Mouse (Mus musculus) midbrain, embryonic 14.5 days (tissue): Measurements from ENCODE around the gene Gpr157. TPM values are rescaled to one million over a fixed set of nuclear protein-coding genes. Genes with fewer than 3 reads are reported as not detected.
A peak's percentile ranks its signal among the peaks of the same experiment; 100 is the strongest.
"Not testable (repeated sequence)": the region's sequence is repeated elsewhere in the genome, so short reads cannot be mapped to it uniquely, and the experiment has no call there.

Experiments
- ATAC-seq: fragments of 200-750 bp; cut with Nextera tagmentation; 2 replicates; pipeline ENCODE4 v1.8.0; 2017; ENCODE audit warnings: moderate number of reproducible peaks, moderate library complexity; ENCODE audit not compliant: low FRiP score, low TSS enrichment
- DNase-seq: peaks from one replicate; pipeline ENCODE4 v3.0.0-alpha.2; 2015
- H3K27ac ChIP-seq: fragments of 300-500 bp; sonication (generic); replicated peaks from 2 replicates; pipeline ENCODE4 v1.5.1; 2014; ENCODE audit warnings: mild to moderate bottlenecking, low read depth, low read length, moderate library complexity
- H3K27me3 ChIP-seq: fragments of 300-500 bp; sonication (generic); 2 replicates; pipeline ENCODE4 v1.6.1; 2014; ENCODE audit warnings: low read length, control low read depth, mixed read lengths; ENCODE audit not compliant: control insufficient read depth, insufficient read depth
- H3K36me3 ChIP-seq: fragments of 300-500 bp; sonication (generic); 2 replicates; pipeline ENCODE4 v1.6.1; 2014; ENCODE audit warnings: low read length, control low read depth; ENCODE audit not compliant: control insufficient read depth, insufficient read depth
- H3K4me1 ChIP-seq: fragments of 300-500 bp; sonication (generic); 2 replicates; pipeline ENCODE4 v1.6.1; 2014; ENCODE audit warnings: mild to moderate bottlenecking, antibody characterized with exemption, low read length, control low read depth; ENCODE audit not compliant: control insufficient read depth, insufficient read depth
- H3K4me2 ChIP-seq: fragments of 300-500 bp; sonication (generic); 2 replicates; pipeline ENCODE4 v1.6.1; 2014; ENCODE audit warnings: mild to moderate bottlenecking, low read length, moderate library complexity
- H3K4me3 ChIP-seq: fragments of 300-500 bp; sonication (generic); replicated peaks from 2 replicates; pipeline ENCODE4 v1.5.1; 2014; ENCODE audit warnings: low read depth, low read length
- H3K9ac ChIP-seq: fragments of 300-500 bp; sonication (generic); replicated peaks from 2 replicates; pipeline ENCODE4 v1.6.1; 2014; ENCODE audit warnings: mild to moderate bottlenecking, low read length, moderate library complexity
- H3K9me3 ChIP-seq: fragments of 300-500 bp; sonication (generic); 2 replicates; pipeline ENCODE4 v1.6.1; 2016; ENCODE audit warnings: low read length, control low read depth, mixed read lengths; ENCODE audit not compliant: control insufficient read depth
- WGBS: fragments of 180-500 bp; shearing (Covaris S2); extraction: QIAGEN DNeasy Blood & Tissue Kit; methylation state at CpG from one replicate; pipeline ENCODE4 v1.1.7; 2014; 5-methylcytosine and 5-hydroxymethylcytosine counted together
- polyA plus RNA-seq: library from polyadenylated mRNA; unstranded; fragments of >200 nt; fragmentation: Nextera tagmentation; extraction: Ambion mirVana; gene quantifications from 2 replicates; pipeline ENCODE4 v1.2.1, GENCODE M21; 2014

Gene Gpr157
- polyA plus RNA-seq, result 0.11 and 0.25 TPM in 2 replicates

- under 1% methylated on average over 56 of the region's 56 CpGs for WGBS
- DNase-seq (peak; percentile 90), ATAC-seq (peak; percentile 84)
- Histone ChIP-seq H3K4me2 (peak within 1 kb of the TSS; percentile 99), H3K27ac (no peak within 1 kb of the TSS; the same call in 1 of the 2 replicates), H3K27me3 (peaks cover 21% of the 10 kb centered on the region; the same call in 1 of the 2 replicates), H3K9me3 (no peaks in the 10 kb centered on the region), H3K9ac (peak within 1 kb of the TSS; percentile 45), H3K36me3 (no peaks in the 10 kb centered on the region), H3K4me3 (peak within 1 kb of the TSS; percentile 50), H3K4me1 (peaks cover 8% of the 10 kb centered on the region; the same call in 1 of the 2 replicates)
These were observed at the start of gene Gpr157 for GRCm38 (mm10) chr4:150087161-150087889. Gpr157 (plus strand) TSS chr4:150087365.

DNA sequence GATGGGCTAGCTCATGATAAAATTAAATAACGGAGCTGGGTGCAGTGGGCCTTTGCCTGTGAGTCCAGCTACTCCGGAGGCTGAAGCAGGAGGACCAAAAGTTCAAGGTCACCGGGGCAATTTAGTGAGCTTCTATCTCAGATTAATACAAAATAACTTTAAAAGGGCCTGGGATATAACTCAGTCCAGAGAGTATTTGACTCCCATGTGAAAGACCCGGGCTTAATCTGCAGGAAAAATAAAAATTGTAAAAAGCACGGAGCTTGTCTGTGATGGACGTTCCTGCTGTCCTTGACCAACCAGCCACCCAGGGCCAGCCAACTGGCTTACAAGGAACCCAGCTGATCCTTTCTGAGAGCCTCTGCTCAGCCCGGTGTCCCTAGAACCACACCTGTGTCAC is 48.6 kb upstream of the Gpr157 start:
- Histone ChIP-seq H3K4me3 (no peak overlapping the region), H3K4me2 (no peak overlapping the region), H3K27me3 (peaks cover 18% of the 10 kb centered on the region), H3K9me3 (no peaks in the 10 kb centered on the region), H3K4me1 (0 out of 2 replicates have a peak, but pooled peaks cover 3% of the 10 kb centered on the region), H3K27ac (no peak overlapping the region), H3K9ac (no peak overlapping the region), H3K36me3 (no peaks in the 10 kb centered on the region)
- no peak for DNase-seq
- no peak for ATAC-seq
- WGBS, result 88% methylated on average over 7 of the region's 7 CpGs

- ATAC-seq, result no peak
- no peak overlapping the region for H3K9ac ChIP-seq
- H3K27ac ChIP-seq, result no peak overlapping the region
- no peak for DNase-seq
- no peaks in the 10 kb centered on the region for H3K9me3 ChIP-seq
- no peaks in the 10 kb centered on the region for H3K4me1 ChIP-seq
- WGBS, result 84% methylated on average over 9 of the region's 9 CpGs
- no peaks in the 10 kb centered on the region for H3K36me3 ChIP-seq
- peaks cover 2% of the 10 kb centered on the region for H3K27me3 ChIP-seq
- no peak overlapping the region for H3K4me3 ChIP-seq
- no peak overlapping the region for H3K4me2 ChIP-seq
These were observed 47.1 kb upstream of the Gpr157 start for GRCm38 (mm10) chr4:150040003-150040581.

DNA sequence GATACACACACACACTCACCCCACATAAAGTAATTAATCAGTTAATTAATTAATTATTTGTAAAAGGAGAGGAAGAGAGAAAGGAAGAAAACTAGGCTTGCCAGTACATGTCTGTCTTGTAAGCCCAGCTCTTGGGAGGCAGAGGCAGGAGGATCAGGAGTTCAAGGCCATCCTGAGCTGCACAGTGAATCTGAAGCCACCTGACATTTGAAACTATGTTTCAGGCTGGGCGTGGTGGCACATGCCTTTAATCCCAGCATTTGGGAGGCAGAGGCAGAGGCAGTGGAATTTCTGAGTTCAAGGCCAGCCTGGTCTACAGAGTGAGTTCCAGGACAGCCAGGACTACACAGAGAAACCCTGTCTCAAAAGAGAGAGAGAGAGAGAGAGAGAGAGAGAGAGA is 46.3 kb upstream of the Gpr157 start:
- H3K27ac ChIP-seq, H3K36me3 ChIP-seq, DNase-seq, H3K9ac ChIP-seq, H3K9me3 ChIP-seq, H3K27me3 ChIP-seq, ATAC-seq, H3K4me2 ChIP-seq, H3K4me1 ChIP-seq, H3K4me3 ChIP-seq: not testable (repeated sequence)
- WGBS, result 61% methylated on average over 1 of the region's 1 CpGs

DNA sequence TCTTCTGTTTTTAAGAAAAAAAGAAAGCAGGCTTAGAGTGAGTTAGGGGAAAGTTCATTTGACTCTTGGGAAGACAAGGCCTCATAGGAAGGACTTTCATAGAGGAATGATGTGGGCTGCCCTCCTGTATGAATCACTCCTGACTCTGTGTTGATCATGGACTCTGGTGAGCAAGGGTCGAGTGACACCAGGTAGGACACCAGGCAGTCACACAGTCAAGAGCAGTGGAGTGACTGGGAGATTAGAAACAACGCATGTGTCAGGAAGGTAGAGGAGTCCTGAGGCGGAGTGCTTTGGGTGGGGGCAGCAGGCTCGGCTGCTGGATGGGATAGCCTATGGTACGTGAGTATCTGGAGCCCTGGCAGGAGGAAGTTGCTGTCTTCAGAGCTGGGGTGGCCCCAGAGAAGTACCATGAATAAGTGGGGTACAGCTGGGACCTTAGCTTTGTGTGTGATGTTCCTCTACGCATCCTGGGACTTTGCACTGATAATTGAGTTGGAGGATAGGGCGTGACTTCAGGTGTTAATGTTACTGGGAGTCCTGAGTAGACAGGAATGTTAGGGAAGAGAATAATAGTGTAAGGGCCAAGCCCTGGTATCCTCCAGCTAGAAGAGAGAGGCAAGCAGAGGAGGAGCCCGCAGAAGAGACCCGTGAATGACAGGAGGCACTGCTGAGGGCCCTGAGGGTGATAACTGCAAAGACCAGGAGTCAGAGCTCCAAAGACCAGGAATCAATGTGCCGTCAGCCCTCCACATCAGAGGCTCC is 45.6 kb upstream of the Gpr157 start:
- Histone ChIP-seq H3K4me2 (no peak overlapping the region), H3K4me3 (no peak overlapping the region), H3K36me3 (no peaks in the 10 kb centered on the region), H3K27me3 (0 out of 2 replicates have a peak, but pooled peaks cover 9% of the 10 kb centered on the region), H3K9me3 (no peaks in the 10 kb centered on the region), H3K9ac (no peak overlapping the region), H3K4me1 (no peaks in the 10 kb centered on the region), H3K27ac (no peak overlapping the region)
- ATAC-seq, result no peak
- DNase-seq, result no peak
- WGBS, result 79% methylated on average over 10 of the region's 10 CpGs

GRCm38 (mm10) chr4:150043591-150043990 is 43.6 kb upstream of the Gpr157 start:
- H3K9me3 ChIP-seq, result no peaks in the 10 kb centered on the region
- peaks cover 11% of the 10 kb centered on the region for H3K4me1 ChIP-seq
- 95% methylated on average over 9 of the region's 9 CpGs for WGBS
- H3K27me3 ChIP-seq, result peaks cover 23% of the 10 kb centered on the region
- no peak overlapping the region for H3K4me2 ChIP-seq
- H3K36me3 ChIP-seq, result no peaks in the 10 kb centered on the region
- no peak for DNase-seq
- no peak overlapping the region for H3K9ac ChIP-seq
- H3K4me3 ChIP-seq, result no peak overlapping the region
- H3K27ac ChIP-seq, result no peak overlapping the region
- ATAC-seq, result no peak

- no peak overlapping the region for H3K9ac ChIP-seq
- H3K27ac ChIP-seq, result no peak overlapping the region
- peaks cover 16% of the 10 kb centered on the region for H3K4me1 ChIP-seq
- no peak for ATAC-seq
- peak overlapping the region; percentile 39 for H3K4me3 ChIP-seq
- WGBS, result 0% methylated on average over 20 of the region's 20 CpGs
- H3K9me3 ChIP-seq, result no peaks in the 10 kb centered on the region
- DNase-seq, result peak; percentile 72
- H3K36me3 ChIP-seq, result no peaks in the 10 kb centered on the region
- H3K27me3 ChIP-seq, result peaks cover 42% of the 10 kb centered on the region
- H3K4me2 ChIP-seq, result peak overlapping the region; percentile 74
These were observed 39.1 kb upstream of the Gpr157 start for GRCm38 (mm10) chr4:150048038-150048437.

DNA sequence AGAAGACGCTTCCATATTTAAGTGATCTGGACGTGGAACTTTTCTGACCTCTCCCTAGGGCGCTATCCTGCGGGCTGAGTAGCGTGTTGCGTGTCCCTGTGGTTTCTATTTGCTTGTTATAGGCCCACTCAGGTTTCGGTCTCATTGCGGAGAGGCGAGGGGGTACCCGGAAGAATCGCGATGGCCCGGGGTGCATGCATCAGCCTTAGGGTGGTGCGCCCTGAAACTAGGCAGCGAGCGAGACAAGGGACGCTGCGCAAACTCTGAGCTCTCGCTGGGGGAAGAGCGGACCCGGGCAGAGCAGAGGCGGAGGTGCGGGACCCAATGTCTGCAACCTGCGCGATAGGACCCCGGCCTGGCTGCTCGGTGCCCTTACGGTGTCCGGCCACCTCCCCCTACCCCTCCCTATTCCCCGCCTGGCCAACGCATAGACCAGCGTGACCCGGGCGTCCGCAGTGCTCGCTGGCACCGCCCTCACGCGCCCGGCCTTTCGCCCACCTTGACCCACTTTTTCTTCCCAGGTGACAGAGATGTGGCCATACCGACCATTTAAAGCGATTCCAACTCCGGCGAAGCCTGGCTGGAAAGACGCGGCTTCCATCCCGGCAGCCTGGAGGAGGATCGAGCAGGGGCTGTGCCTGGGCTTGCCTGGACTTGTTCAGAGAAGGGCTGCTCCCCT is 38.5 kb upstream of the Gpr157 start:
- H3K36me3 ChIP-seq, result no peaks in the 10 kb centered on the region
- peak; percentile 35 for DNase-seq

More for the DNA sequence above, 38.5 kb upstream of the Gpr157 start:
- H3K27me3 ChIP-seq, result peaks cover 42% of the 10 kb centered on the region
- H3K4me3 ChIP-seq, result peak overlapping the region; percentile 39
- H3K4me1 ChIP-seq, result peaks cover 16% of the 10 kb centered on the region
- peak overlapping the region; percentile 45; the same call in 1 of the 2 replicates for H3K9ac ChIP-seq
- peak overlapping the region; percentile 74 for H3K4me2 ChIP-seq
- ATAC-seq, result no peak
- H3K27ac ChIP-seq, result no peak overlapping the region
- under 1% methylated on average over 49 of the region's 49 CpGs for WGBS
- H3K9me3 ChIP-seq, result no peaks in the 10 kb centered on the region
